Mouse (Mus musculus): Measurements from ENCODE around the gene Nell2. TPM values are rescaled to one million over a fixed set of nuclear protein-coding genes. Genes with fewer than 3 reads are reported as not detected.
A peak's percentile ranks its signal among the peaks of the same experiment; 100 is the strongest.
"Not testable (repeated sequence)": the region's sequence is repeated elsewhere in the genome, so short reads cannot be mapped to it uniquely, and the experiment has no call there.

Nell2 gene
- polyA plus RNA-seq, 1 experiment from 2014 or later = 247 TPM

- Histone ChIP-seq H3K4me1 (replicated peaks; ENCODE audit: control insufficient read depth, insufficient read depth, low read length) (peaks cover 10% of the 10 kb centered on the region), H3K4me2 (ENCODE audit: low read length) (no peak overlapping the region), H3K27ac (ENCODE audit: low read length) (no peak overlapping the region), H3K4me3 (replicated peaks; ENCODE audit: low read length) (no peak overlapping the region), H3K9me3 (ENCODE audit: control insufficient read depth, low read length) (no peaks in the 10 kb centered on the region), H3K36me3 (ENCODE audit: control insufficient read depth, insufficient read depth) (no peaks in the 10 kb centered on the region), H3K9ac (replicated peaks; ENCODE audit: low read depth, low read length) (no peak overlapping the region), H3K27me3 (replicated peaks; ENCODE audit: control insufficient read depth, insufficient read depth, low read length) (no peaks in the 10 kb centered on the region)
- no peak for ATAC-seq
- 72% methylated on average over 6 of the region's 6 CpGs for WGBS
Observed at GRCm38 (mm10) chr15:95534644-95535043, 6.3 kb upstream of the Nell2 start.

- Histone ChIP-seq H3K9ac (replicated peaks; ENCODE audit: low read depth, low read length) (peak overlapping the region; percentile 91), H3K4me1 (replicated peaks; ENCODE audit: control insufficient read depth, insufficient read depth, low read length) (peaks cover 14% of the 10 kb centered on the region), H3K9me3 (ENCODE audit: control insufficient read depth, low read length) (no peaks in the 10 kb centered on the region), H3K4me3 (replicated peaks; ENCODE audit: low read length) (peak overlapping the region; percentile 84), H3K27me3 (replicated peaks; ENCODE audit: control insufficient read depth, insufficient read depth, low read length) (no peaks in the 10 kb centered on the region), H3K4me2 (ENCODE audit: low read length) (peak overlapping the region; percentile 87), H3K27ac (ENCODE audit: low read length) (peak overlapping the region; percentile 92), H3K36me3 (ENCODE audit: control insufficient read depth, insufficient read depth) (no peaks in the 10 kb centered on the region)
- under 1% methylated on average over 28 of the region's 28 CpGs for WGBS
- ATAC-seq = peak; percentile 29
Observed at GRCm38 (mm10) chr15:95527461-95527947, 855 bp downstream of the Nell2 start.

GRCm38 (mm10) chr15:95526626-95527411, 1.5 kb downstream of the Nell2 start:
- H3K4me1 ChIP-seq (replicated peaks; ENCODE audit: control insufficient read depth, insufficient read depth, low read length) = peaks cover 14% of the 10 kb centered on the region
- ATAC-seq = peak; percentile 34
- H3K27me3 ChIP-seq (replicated peaks; ENCODE audit: control insufficient read depth, insufficient read depth, low read length) = no peaks in the 10 kb centered on the region
- H3K9me3 ChIP-seq (ENCODE audit: control insufficient read depth, low read length) = no peaks in the 10 kb centered on the region
- H3K36me3 ChIP-seq (ENCODE audit: control insufficient read depth, insufficient read depth) = no peaks in the 10 kb centered on the region
- H3K4me2 ChIP-seq (ENCODE audit: low read length) = peak overlapping the region; percentile 87
- 1% methylated on average over 27 of the region's 27 CpGs for WGBS
- peak overlapping the region; percentile 92 for H3K27ac ChIP-seq (ENCODE audit: low read length)
- H3K4me3 ChIP-seq (replicated peaks; ENCODE audit: low read length) = peak overlapping the region; percentile 84
- peak overlapping the region; percentile 91 for H3K9ac ChIP-seq (replicated peaks; ENCODE audit: low read depth, low read length)

- H3K27ac ChIP-seq (ENCODE audit: low read length) = peak overlapping the region; percentile 92
- ATAC-seq = peak; percentile 31; the same call in 1 of the 2 replicates
- H3K36me3 ChIP-seq (ENCODE audit: control insufficient read depth, insufficient read depth) = 0 out of 2 replicates have a peak, but pooled peaks cover 3% of the 10 kb centered on the region
- 5% methylated on average over 5 of the region's 5 CpGs for WGBS
- peak overlapping the region; percentile 87 for H3K4me2 ChIP-seq (ENCODE audit: low read length)
- peaks cover 14% of the 10 kb centered on the region for H3K4me1 ChIP-seq (replicated peaks; ENCODE audit: control insufficient read depth, insufficient read depth, low read length)
- H3K4me3 ChIP-seq (replicated peaks; ENCODE audit: low read length) = peak overlapping the region; percentile 84
- H3K9me3 ChIP-seq (ENCODE audit: control insufficient read depth, low read length) = no peaks in the 10 kb centered on the region
- no peaks in the 10 kb centered on the region for H3K27me3 ChIP-seq (replicated peaks; ENCODE audit: control insufficient read depth, insufficient read depth, low read length)
- peak overlapping the region; percentile 39 for H3K9ac ChIP-seq (replicated peaks; ENCODE audit: low read depth, low read length)
Observed at GRCm38 (mm10) chr15:95525997-95526396, 2.4 kb downstream of the Nell2 start.

- peaks cover 5% of the 10 kb centered on the region; the same call in 1 of the 2 replicates for H3K36me3 ChIP-seq (ENCODE audit: control insufficient read depth, insufficient read depth)
Observed at GRCm38 (mm10) chr15:95518204-95518603, 10.2 kb downstream of the Nell2 start.

GRCm38 (mm10) chr15:95513306-95513705, 15.1 kb downstream of the Nell2 start:
- H3K36me3 ChIP-seq (ENCODE audit: control insufficient read depth, insufficient read depth); H3K9ac ChIP-seq (replicated peaks; ENCODE audit: low read depth, low read length); H3K4me3 ChIP-seq (replicated peaks; ENCODE audit: low read length); H3K4me2 ChIP-seq (ENCODE audit: low read length); ATAC-seq; H3K27me3 ChIP-seq (replicated peaks; ENCODE audit: control insufficient read depth, insufficient read depth, low read length); H3K27ac ChIP-seq (ENCODE audit: low read length); H3K9me3 ChIP-seq (ENCODE audit: control insufficient read depth, low read length); H3K4me1 ChIP-seq (replicated peaks; ENCODE audit: control insufficient read depth, insufficient read depth, low read length): not testable (repeated sequence)
- WGBS = 86% methylated on average over 2 of the region's 2 CpGs

More at GRCm38 (mm10) chr15:95518204-95518603, 10.2 kb downstream of the Nell2 start:
- no peak overlapping the region for H3K4me3 ChIP-seq (replicated peaks; ENCODE audit: low read length)
- H3K27ac ChIP-seq (ENCODE audit: low read length) = no peak overlapping the region
- H3K27me3 ChIP-seq (replicated peaks; ENCODE audit: control insufficient read depth, insufficient read depth, low read length) = no peaks in the 10 kb centered on the region
- ATAC-seq = no peak
- WGBS = 69% methylated on average over 3 of the region's 3 CpGs
- H3K9ac ChIP-seq (replicated peaks; ENCODE audit: low read depth, low read length) = no peak overlapping the region
- H3K4me1 ChIP-seq (replicated peaks; ENCODE audit: control insufficient read depth, insufficient read depth, low read length) = no peaks in the 10 kb centered on the region; the same call in 1 of the 2 replicates
- H3K9me3 ChIP-seq (ENCODE audit: control insufficient read depth, low read length) = no peaks in the 10 kb centered on the region
- H3K4me2 ChIP-seq (ENCODE audit: low read length) = no peak overlapping the region

GRCm38 (mm10) chr15:95495666-95496065, 32.7 kb downstream of the Nell2 start:
- no peak overlapping the region for H3K4me3 ChIP-seq (replicated peaks; ENCODE audit: low read length)
- 82% methylated on average over 4 of the region's 4 CpGs for WGBS
- H3K27ac ChIP-seq (ENCODE audit: low read length) = no peak overlapping the region
- H3K9ac ChIP-seq (replicated peaks; ENCODE audit: low read depth, low read length) = no peak overlapping the region
- peaks cover 12% of the 10 kb centered on the region for H3K4me1 ChIP-seq (replicated peaks; ENCODE audit: control insufficient read depth, insufficient read depth, low read length)
- no peak overlapping the region for H3K4me2 ChIP-seq (ENCODE audit: low read length)
- no peaks in the 10 kb centered on the region for H3K9me3 ChIP-seq (ENCODE audit: control insufficient read depth, low read length)
- no peak for ATAC-seq
- H3K36me3 ChIP-seq (ENCODE audit: control insufficient read depth, insufficient read depth) = no peaks in the 10 kb centered on the region
- no peaks in the 10 kb centered on the region for H3K27me3 ChIP-seq (replicated peaks; ENCODE audit: control insufficient read depth, insufficient read depth, low read length)

- Histone ChIP-seq H3K4me2 (ENCODE audit: low read length) (no peak overlapping the region), H3K4me1 (replicated peaks; ENCODE audit: control insufficient read depth, insufficient read depth, low read length) (peaks cover 12% of the 10 kb centered on the region), H3K9ac (replicated peaks; ENCODE audit: low read depth, low read length) (no peak overlapping the region), H3K9me3 (ENCODE audit: control insufficient read depth, low read length) (no peaks in the 10 kb centered on the region), H3K27ac (ENCODE audit: low read length) (no peak overlapping the region), H3K36me3 (ENCODE audit: control insufficient read depth, insufficient read depth) (no peaks in the 10 kb centered on the region), H3K4me3 (replicated peaks; ENCODE audit: low read length) (no peak overlapping the region), H3K27me3 (replicated peaks; ENCODE audit: control insufficient read depth, insufficient read depth, low read length) (no peaks in the 10 kb centered on the region)
- ATAC-seq = no peak
- 72% methylated on average over 8 of the region's 8 CpGs for WGBS
Observed at GRCm38 (mm10) chr15:95495193-95495592, 33.2 kb downstream of the Nell2 start.

- Histone ChIP-seq H3K27me3 (replicated peaks; ENCODE audit: control insufficient read depth, insufficient read depth, low read length) (no peaks in the 10 kb centered on the region), H3K36me3 (ENCODE audit: control insufficient read depth, insufficient read depth) (no peaks in the 10 kb centered on the region), H3K9ac (replicated peaks; ENCODE audit: low read depth, low read length) (no peak overlapping the region), H3K4me2 (ENCODE audit: low read length) (no peak overlapping the region), H3K4me1 (replicated peaks; ENCODE audit: control insufficient read depth, insufficient read depth, low read length) (peaks cover 21% of the 10 kb centered on the region), H3K27ac (ENCODE audit: low read length) (no peak overlapping the region), H3K4me3 (replicated peaks; ENCODE audit: low read length) (no peak overlapping the region), H3K9me3 (ENCODE audit: control insufficient read depth, low read length) (no peaks in the 10 kb centered on the region)
- 44% methylated on average over 5 of the region's 5 CpGs for WGBS
- peak; percentile 47; the same call in 1 of the 2 replicates for ATAC-seq
Observed at GRCm38 (mm10) chr15:95492201-95492600, 36.2 kb downstream of the Nell2 start.
